Mouse (Mus musculus) intestine, embryonic 15.5 days (tissue): ENCODE measurements around the gene Zfp850. TPM values are rescaled to one million over a fixed set of nuclear protein-coding genes. Genes with fewer than 3 reads are reported as not detected.
"Not testable (repeated sequence)": the region's sequence is repeated elsewhere in the genome, so short reads cannot be mapped to it uniquely, and the experiment has no call there.

ENCODE experiments used
- ATAC-seq: fragments of 200-750 bp; cut with Nextera tagmentation; 2 replicates; pipeline ENCODE4 v1.8.0; 2017; ENCODE audit warnings: moderate TSS enrichment, moderate library complexity
- H3K27ac ChIP-seq: fragments of 300-500 bp; sonication (generic); 2 replicates; pipeline ENCODE4 v1.5.1; 2015; ENCODE audit warnings: mild to moderate bottlenecking, inconsistent platforms
- H3K27me3 ChIP-seq: fragments of 300-500 bp; sonication (generic); replicated peaks from 2 replicates; pipeline ENCODE4 v1.6.1; 2015; ENCODE audit warnings: inconsistent platforms
- H3K36me3 ChIP-seq: fragments of 300-500 bp; sonication (generic); 2 replicates; pipeline ENCODE4 v1.6.1; 2015; ENCODE audit warnings: inconsistent platforms
- H3K4me1 ChIP-seq: fragments of 300-500 bp; sonication (generic); replicated peaks from 2 replicates; pipeline ENCODE4 v1.6.1; 2015; ENCODE audit warnings: inconsistent platforms
- H3K4me2 ChIP-seq: fragments of 300-500 bp; sonication (generic); replicated peaks from 2 replicates; pipeline ENCODE4 v1.6.1; 2015; ENCODE audit warnings: mild to moderate bottlenecking, inconsistent platforms
- H3K4me3 ChIP-seq: fragments of 300-500 bp; sonication (generic); replicated peaks from 2 replicates; pipeline ENCODE4 v1.5.1; 2015; ENCODE audit warnings: inconsistent platforms
- H3K9ac ChIP-seq: fragments of 300-500 bp; sonication (generic); 2 replicates; pipeline ENCODE4 v1.6.1; 2015; ENCODE audit warnings: inconsistent platforms
- H3K9me3 ChIP-seq: fragments of 300-500 bp; sonication (generic); 2 replicates; pipeline ENCODE4 v1.6.1; 2016; ENCODE audit warnings: inconsistent platforms
- WGBS: fragments of 180-500 bp; shearing (Covaris S2); methylation state at CpG from one replicate; pipeline ENCODE4 v1.1.7; 2015; 5-methylcytosine and 5-hydroxymethylcytosine counted together
- polyA plus RNA-seq: library from polyadenylated mRNA; unstranded; fragments of >200 nt; fragmentation: Nextera tagmentation; extraction: Ambion mirVana; gene quantifications from 2 replicates; pipeline ENCODE4 v1.2.1, GENCODE M21; 2015

The Zfp850 gene
- polyA plus RNA-seq, 1 experiment from 2014 or later: 3.6 TPM

DNA sequence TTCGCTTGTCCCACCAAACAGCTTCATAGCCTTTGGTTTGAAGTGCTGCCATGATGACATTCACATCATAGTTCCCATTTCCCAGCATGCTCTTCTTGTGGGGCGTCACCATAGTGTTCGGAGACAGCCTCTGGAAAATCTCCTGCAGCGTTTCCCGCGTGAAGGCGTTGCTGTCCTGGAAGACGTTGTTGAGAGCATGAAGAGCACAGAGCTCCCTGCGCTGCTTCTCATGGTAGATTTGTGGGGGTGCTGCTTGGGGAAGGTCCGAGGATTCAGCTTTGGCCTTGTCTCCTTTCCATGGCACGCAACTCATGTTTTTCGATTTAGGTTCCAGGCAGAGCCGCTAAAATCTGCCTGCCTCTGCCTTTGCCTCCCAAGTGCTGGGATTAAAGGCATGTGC lies 64.5 kb downstream of the Zfp850 start:
- H3K4me3 ChIP-seq, ATAC-seq, H3K36me3 ChIP-seq, H3K4me2 ChIP-seq, H3K9me3 ChIP-seq, H3K27me3 ChIP-seq, H3K27ac ChIP-seq, H3K4me1 ChIP-seq, H3K9ac ChIP-seq: not testable (repeated sequence)
- 91% methylated on average over 13 of the region's 13 CpGs for WGBS

- H3K4me1 ChIP-seq, ATAC-seq, H3K9me3 ChIP-seq, H3K9ac ChIP-seq, H3K27ac ChIP-seq, H3K4me3 ChIP-seq, H3K4me2 ChIP-seq, H3K27me3 ChIP-seq, H3K36me3 ChIP-seq: not testable (repeated sequence)
- 53% methylated on average over 5 of the region's 7 CpGs for WGBS
These were observed 72.0 kb downstream of the Zfp850 start for GRCm38 (mm10) chr7:27941869-27942268.

Other genes with a start within 250 kb of the Zfp850 start
- gene Zfp626, start 206.9 kb downstream of the Zfp850 start, polyA plus RNA-seq: 1.6 and 1.8 TPM in 2 replicates
- gene Zfp59, start 175.5 kb downstream of the Zfp850 start, polyA plus RNA-seq: 5.9 and 6.4 TPM in 2 replicates
- gene Zfp607a, start 156.6 kb downstream of the Zfp850 start, polyA plus RNA-seq: 3.4 and 3.9 TPM in 2 replicates
- 6.1 and 6.2 TPM in 2 replicates for gene Zfp974, start 84.7 kb downstream of the Zfp850 start, polyA plus RNA-seq
- 13.7 and 14.4 TPM in 2 replicates for gene Zfp780b, start 34.9 kb downstream of the Zfp850 start, polyA plus RNA-seq
- 247 and 249 TPM in 2 replicates for gene Psmc4, start 36.0 kb upstream of the Zfp850 start, polyA plus RNA-seq
- 99.5 and 129 TPM in 2 replicates for gene Fcgbp, start 57.1 kb upstream of the Zfp850 start, polyA plus RNA-seq
- 0.03 and 0.09 TPM in 2 replicates for gene 9530053A07Rik, start 115.4 kb upstream of the Zfp850 start, polyA plus RNA-seq
- 133 and 140 TPM in 2 replicates for gene Fbl, start 155.6 kb upstream of the Zfp850 start, polyA plus RNA-seq
- gene Dyrk1b, start 165.4 kb upstream of the Zfp850 start, polyA plus RNA-seq: 6.3 and 7.3 TPM in 2 replicates